Mouse (Mus musculus): ENCODE results near the gene Dnah11. TPM values are rescaled to one million over a fixed set of nuclear protein-coding genes. Genes with fewer than 3 reads are reported as not detected.
A peak's percentile ranks its signal among the peaks of the same experiment; 100 is the strongest.

The Dnah11 gene
- 0.33 and 0.74 TPM in 2 replicates for polyA plus RNA-seq (2014; fragmentation: Nextera tagmentation; extraction: Ambion mirVana)

- no peaks in the 10 kb centered on the region for H3K4me1 ChIP-seq (replicated peaks; ENCODE audit: control insufficient read depth, insufficient read depth, low read length)
- H3K36me3 ChIP-seq (replicated peaks; ENCODE audit: control insufficient read depth, insufficient read depth): no peaks in the 10 kb centered on the region
- H3K9ac ChIP-seq: peak within 1 kb of the TSS; percentile 39
- DNase-seq (ENCODE audit: low spot score) (peak; percentile 68), ATAC-seq (ENCODE audit: low FRiP score) (peak; percentile 93)
- H3K4me3 ChIP-seq (replicated peaks; ENCODE audit: low read length): peak within 1 kb of the TSS; percentile 40
- H3K4me2 ChIP-seq (replicated peaks): peak within 1 kb of the TSS; percentile 88
- no peak within 1 kb of the TSS for H3K27ac ChIP-seq
- H3K27me3 ChIP-seq (ENCODE audit: control insufficient read depth, insufficient read depth, low read length): peaks cover 56% of the 10 kb centered on the region
- H3K9me3 ChIP-seq (ENCODE audit: control insufficient read depth, low read length): no peaks in the 10 kb centered on the region
- WGBS: under 1% methylated on average over 47 of the region's 47 CpGs
Measured at GRCm38 (mm10) chr12:118198386-118199093, at the start of gene Dnah11. TSS of gene Dnah11 (minus strand) at chr12:118199043.

- ATAC-seq (ENCODE audit: low FRiP score) (no peak), DNase-seq (ENCODE audit: low spot score) (no peak)
- H3K4me3 ChIP-seq (replicated peaks; ENCODE audit: low read length): no peak overlapping the region
- H3K36me3 ChIP-seq (replicated peaks; ENCODE audit: control insufficient read depth, insufficient read depth): no peaks in the 10 kb centered on the region
- no peak overlapping the region for H3K4me2 ChIP-seq (replicated peaks)
- H3K4me1 ChIP-seq (replicated peaks; ENCODE audit: control insufficient read depth, insufficient read depth, low read length): no peaks in the 10 kb centered on the region
- H3K27me3 ChIP-seq (ENCODE audit: control insufficient read depth, insufficient read depth, low read length): no peaks in the 10 kb centered on the region
- H3K9ac ChIP-seq: no peak overlapping the region
- no peak overlapping the region for H3K27ac ChIP-seq
- H3K9me3 ChIP-seq (ENCODE audit: control insufficient read depth, low read length): no peaks in the 10 kb centered on the region
- 49% methylated on average over 3 of the region's 3 CpGs for WGBS
Measured at GRCm38 (mm10) chr12:118221182-118221581, 22.3 kb upstream of the Dnah11 start.

GRCm38 (mm10) chr12:118220062-118220461 lies 21.2 kb upstream of the Dnah11 start:
- Histone ChIP-seq H3K27ac (no peak overlapping the region), H3K4me2 (replicated peaks) (no peak overlapping the region), H3K9me3 (ENCODE audit: control insufficient read depth, low read length) (no peaks in the 10 kb centered on the region), H3K36me3 (replicated peaks; ENCODE audit: control insufficient read depth, insufficient read depth) (no peaks in the 10 kb centered on the region), H3K27me3 (ENCODE audit: control insufficient read depth, insufficient read depth, low read length) (no peaks in the 10 kb centered on the region), H3K4me1 (replicated peaks; ENCODE audit: control insufficient read depth, insufficient read depth, low read length) (no peaks in the 10 kb centered on the region), H3K9ac (no peak overlapping the region), H3K4me3 (replicated peaks; ENCODE audit: low read length) (no peak overlapping the region)
- no peak for ATAC-seq (ENCODE audit: low FRiP score)
- DNase-seq (ENCODE audit: low spot score): no peak

- no peaks in the 10 kb centered on the region for H3K9me3 ChIP-seq (ENCODE audit: control insufficient read depth, low read length)
- no peaks in the 10 kb centered on the region for H3K36me3 ChIP-seq (replicated peaks; ENCODE audit: control insufficient read depth, insufficient read depth)
- DNase-seq (ENCODE audit: low spot score): no peak
- H3K27me3 ChIP-seq (ENCODE audit: control insufficient read depth, insufficient read depth, low read length): no peaks in the 10 kb centered on the region
- H3K27ac ChIP-seq: no peak overlapping the region
- H3K4me2 ChIP-seq (replicated peaks): no peak overlapping the region
- ATAC-seq (ENCODE audit: low FRiP score): no peak
- 87% methylated on average over 2 of the region's 2 CpGs for WGBS
- H3K4me1 ChIP-seq (replicated peaks; ENCODE audit: control insufficient read depth, insufficient read depth, low read length): no peaks in the 10 kb centered on the region
- no peak overlapping the region for H3K9ac ChIP-seq
- H3K4me3 ChIP-seq (replicated peaks; ENCODE audit: low read length): no peak overlapping the region
Measured at GRCm38 (mm10) chr12:118212163-118212562, 13.3 kb upstream of the Dnah11 start.

- no peaks in the 10 kb centered on the region for H3K9me3 ChIP-seq (ENCODE audit: control insufficient read depth, low read length)
- no peaks in the 10 kb centered on the region for H3K4me1 ChIP-seq (replicated peaks; ENCODE audit: control insufficient read depth, insufficient read depth, low read length)
- no peak overlapping the region for H3K4me3 ChIP-seq (replicated peaks; ENCODE audit: low read length)
- DNase-seq (ENCODE audit: low spot score) (no peak), ATAC-seq (ENCODE audit: low FRiP score) (no peak)
- no peak overlapping the region for H3K9ac ChIP-seq
- 65% methylated on average over 2 of the region's 2 CpGs for WGBS
- no peak overlapping the region for H3K4me2 ChIP-seq (replicated peaks)
- H3K27ac ChIP-seq: no peak overlapping the region
- H3K36me3 ChIP-seq (replicated peaks; ENCODE audit: control insufficient read depth, insufficient read depth): no peaks in the 10 kb centered on the region
- peaks cover 60% of the 10 kb centered on the region for H3K27me3 ChIP-seq (ENCODE audit: control insufficient read depth, insufficient read depth, low read length)
Measured at GRCm38 (mm10) chr12:118196583-118196982, 2.3 kb downstream of the Dnah11 start.

GRCm38 (mm10) chr12:118189535-118189934 lies 9.3 kb downstream of the Dnah11 start:
- Histone ChIP-seq H3K4me2 (replicated peaks) (no peak overlapping the region), H3K9me3 (ENCODE audit: control insufficient read depth, low read length) (no peaks in the 10 kb centered on the region), H3K4me1 (replicated peaks; ENCODE audit: control insufficient read depth, insufficient read depth, low read length) (no peaks in the 10 kb centered on the region; the same call in 1 of the 2 replicates), H3K9ac (no peak overlapping the region), H3K36me3 (replicated peaks; ENCODE audit: control insufficient read depth, insufficient read depth) (no peaks in the 10 kb centered on the region), H3K27ac (no peak overlapping the region), H3K27me3 (ENCODE audit: control insufficient read depth, insufficient read depth, low read length) (peaks cover 23% of the 10 kb centered on the region; the same call in 1 of the 2 replicates), H3K4me3 (replicated peaks; ENCODE audit: low read length) (no peak overlapping the region)
- DNase-seq (ENCODE audit: low spot score): no peak
- ATAC-seq (ENCODE audit: low FRiP score): no peak
- WGBS: 68% methylated on average over 3 of the region's 3 CpGs

- no peak overlapping the region for H3K27ac ChIP-seq
- ATAC-seq (ENCODE audit: low FRiP score) (no peak), DNase-seq (ENCODE audit: low spot score) (no peak)
- H3K4me2 ChIP-seq (replicated peaks): no peak overlapping the region
- no peak overlapping the region for H3K4me3 ChIP-seq (replicated peaks; ENCODE audit: low read length)
- H3K4me1 ChIP-seq (replicated peaks; ENCODE audit: control insufficient read depth, insufficient read depth, low read length): no peaks in the 10 kb centered on the region; the same call in 1 of the 2 replicates
- H3K9ac ChIP-seq: no peak overlapping the region
- WGBS: 42% methylated on average over 2 of the region's 2 CpGs
- no peaks in the 10 kb centered on the region for H3K9me3 ChIP-seq (ENCODE audit: control insufficient read depth, low read length)
- H3K36me3 ChIP-seq (replicated peaks; ENCODE audit: control insufficient read depth, insufficient read depth): no peaks in the 10 kb centered on the region
- H3K27me3 ChIP-seq (ENCODE audit: control insufficient read depth, insufficient read depth, low read length): peaks cover 16% of the 10 kb centered on the region; the same call in 1 of the 2 replicates
Measured at GRCm38 (mm10) chr12:118187663-118188062, 11.2 kb downstream of the Dnah11 start.

- Histone ChIP-seq H3K27ac (no peak overlapping the region), H3K27me3 (ENCODE audit: control insufficient read depth, insufficient read depth, low read length) (peaks cover 16% of the 10 kb centered on the region; the same call in 1 of the 2 replicates), H3K4me2 (replicated peaks) (no peak overlapping the region), H3K4me3 (replicated peaks; ENCODE audit: low read length) (no peak overlapping the region), H3K9me3 (ENCODE audit: control insufficient read depth, low read length) (no peaks in the 10 kb centered on the region), H3K4me1 (replicated peaks; ENCODE audit: control insufficient read depth, insufficient read depth, low read length) (no peaks in the 10 kb centered on the region; the same call in 1 of the 2 replicates), H3K9ac (no peak overlapping the region), H3K36me3 (replicated peaks; ENCODE audit: control insufficient read depth, insufficient read depth) (no peaks in the 10 kb centered on the region)
- DNase-seq (ENCODE audit: low spot score): no peak
- ATAC-seq (ENCODE audit: low FRiP score): no peak
- 12% methylated on average over 4 of the region's 4 CpGs for WGBS
Measured at GRCm38 (mm10) chr12:118186881-118187489, 11.9 kb downstream of the Dnah11 start.

- ATAC-seq (ENCODE audit: low FRiP score) (no peak), DNase-seq (ENCODE audit: low spot score) (no peak)
- no peaks in the 10 kb centered on the region; the same call in 1 of the 2 replicates for H3K4me1 ChIP-seq (replicated peaks; ENCODE audit: control insufficient read depth, insufficient read depth, low read length)
- no peak overlapping the region for H3K27ac ChIP-seq
- peaks cover 16% of the 10 kb centered on the region; the same call in 1 of the 2 replicates for H3K27me3 ChIP-seq (ENCODE audit: control insufficient read depth, insufficient read depth, low read length)
- no peaks in the 10 kb centered on the region for H3K9me3 ChIP-seq (ENCODE audit: control insufficient read depth, low read length)
- no peak overlapping the region for H3K4me2 ChIP-seq (replicated peaks)
- H3K36me3 ChIP-seq (replicated peaks; ENCODE audit: control insufficient read depth, insufficient read depth): no peaks in the 10 kb centered on the region
- no peak overlapping the region for H3K4me3 ChIP-seq (replicated peaks; ENCODE audit: low read length)
- 44% methylated on average over 4 of the region's 4 CpGs for WGBS
- no peak overlapping the region for H3K9ac ChIP-seq
Measured at GRCm38 (mm10) chr12:118186120-118186880, 12.5 kb downstream of the Dnah11 start.

Data from hindbrain, embryonic 14.5 days (tissue).